Mouse (Mus musculus): ENCODE data around the gene Ppp5c. TPM values are rescaled to one million over a fixed set of nuclear protein-coding genes. Genes with fewer than 3 reads are reported as not detected.
"Not testable (repeated sequence)": the region's sequence is repeated elsewhere in the genome, so short reads cannot be mapped to it uniquely, and the experiment has no call there.

The Ppp5c gene
- 121 and 278 TPM in 2 replicates for polyA plus RNA-seq (2012; rRNA removed)

DNA sequence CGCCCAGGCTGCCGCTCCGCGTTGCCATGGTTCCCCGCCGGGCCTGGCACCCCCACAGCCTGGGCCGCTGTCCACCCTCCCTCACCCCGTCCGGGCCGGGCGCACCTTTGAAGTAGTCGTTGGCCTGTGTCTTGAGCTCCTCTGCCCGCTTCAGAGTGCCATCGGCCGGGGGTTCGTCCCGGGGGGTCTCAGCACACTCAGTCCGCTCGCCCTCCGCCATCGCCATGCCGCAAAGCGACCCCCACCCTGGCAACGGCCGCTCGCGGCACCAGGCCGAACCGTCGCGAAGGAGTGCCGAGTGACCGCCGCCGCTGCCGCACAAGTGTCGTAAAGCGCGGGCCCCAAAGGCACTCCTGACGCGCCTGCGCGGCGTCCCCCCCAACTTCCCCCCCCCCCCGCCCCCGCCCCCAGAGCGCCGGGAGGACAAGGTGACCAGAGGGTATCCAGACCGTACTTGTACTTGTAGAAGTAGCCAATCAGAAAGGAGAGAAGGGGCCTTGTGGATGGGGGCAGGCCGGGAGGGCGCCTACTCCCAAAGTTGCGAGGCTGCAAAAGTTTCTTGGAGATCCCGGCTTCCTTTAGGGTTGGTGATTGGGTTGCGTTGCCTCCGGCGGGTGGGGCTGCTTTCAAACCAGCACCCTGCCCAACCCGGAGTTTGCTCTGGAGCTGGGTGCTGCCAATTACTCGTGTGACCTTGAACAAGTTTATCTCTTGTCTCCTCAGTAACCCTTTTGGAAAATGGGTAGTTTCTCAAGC lies at the start of gene Ppp5c:
TSS of gene Ppp5c (minus strand) at position 337 of the 756 bp plus-strand sequence.
- H3K27me3 ChIP-seq (ENCODE audit: control insufficient read depth, insufficient read depth, low read length) = no peaks in the 10 kb centered on the region
- whole genome bisulfite sequencing = under 1% methylated on average over 58 of the region's 58 CpGs
- peak; percentile 25; the same call in 1 of the 2 replicates for TF ChIP-seq POLR2A (IDR thresholded peaks at IDR 0.05; ENCODE audit: low read depth, low read length)
- no peak for TF ChIP-seq CTCF (IDR thresholded peaks at IDR 0.05; ENCODE audit: extremely low read depth, insufficient read length, insufficient replicate concordance, low read depth, low read length)
- peak within 1 kb of the TSS; percentile 87 for H3K27ac ChIP-seq (ENCODE audit: insufficient read depth, low read depth, low read length)
- 0 out of 2 replicates have a peak, but pooled peaks cover 2% of the 10 kb centered on the region for H3K36me3 ChIP-seq (ENCODE audit: control insufficient read depth, insufficient read depth, low read length)
- H3K4me1 ChIP-seq (ENCODE audit: control insufficient read depth, insufficient read depth, insufficient read length, low read length) = peaks cover 35% of the 10 kb centered on the region
- peak within 1 kb of the TSS; percentile 86 for H3K4me3 ChIP-seq (ENCODE audit: low read depth, low read length)

DNA sequence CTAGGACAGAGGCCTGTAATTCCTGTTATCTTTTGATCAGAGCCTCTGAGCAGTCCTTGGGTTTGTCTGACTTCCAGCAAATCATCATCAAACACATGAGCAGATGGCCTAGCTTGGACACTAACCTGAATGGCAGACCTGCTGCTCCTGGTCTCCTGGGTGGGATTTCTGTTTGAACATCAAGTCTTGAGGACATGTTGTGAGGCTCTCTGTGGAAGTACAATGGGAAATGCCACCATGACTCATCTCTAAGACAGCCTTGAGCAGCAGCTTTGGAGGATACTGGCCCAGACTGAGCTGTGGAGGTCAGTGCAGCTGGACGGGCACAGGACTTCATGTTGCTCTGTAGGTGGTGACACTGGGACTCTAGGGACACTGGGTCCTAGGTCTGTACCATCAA lies 48.8 kb upstream of the Ppp5c start:
- no peaks in the 10 kb centered on the region for H3K36me3 ChIP-seq (ENCODE audit: control insufficient read depth, insufficient read depth, low read length)
- H3K27me3 ChIP-seq (ENCODE audit: control insufficient read depth, insufficient read depth, low read length) = no peaks in the 10 kb centered on the region
- TF ChIP-seq CTCF (IDR thresholded peaks at IDR 0.05; ENCODE audit: extremely low read depth, insufficient read length, insufficient replicate concordance, low read depth, low read length) = no peak
- H3K4me1 ChIP-seq (ENCODE audit: control insufficient read depth, insufficient read depth, insufficient read length, low read length) = no peaks in the 10 kb centered on the region
- no peak overlapping the region for H3K27ac ChIP-seq (ENCODE audit: insufficient read depth, low read depth, low read length)
- 100% methylated on average over 1 of the region's 1 CpGs for WGBS
- no peak overlapping the region for H3K4me3 ChIP-seq (ENCODE audit: low read depth, low read length)

DNA sequence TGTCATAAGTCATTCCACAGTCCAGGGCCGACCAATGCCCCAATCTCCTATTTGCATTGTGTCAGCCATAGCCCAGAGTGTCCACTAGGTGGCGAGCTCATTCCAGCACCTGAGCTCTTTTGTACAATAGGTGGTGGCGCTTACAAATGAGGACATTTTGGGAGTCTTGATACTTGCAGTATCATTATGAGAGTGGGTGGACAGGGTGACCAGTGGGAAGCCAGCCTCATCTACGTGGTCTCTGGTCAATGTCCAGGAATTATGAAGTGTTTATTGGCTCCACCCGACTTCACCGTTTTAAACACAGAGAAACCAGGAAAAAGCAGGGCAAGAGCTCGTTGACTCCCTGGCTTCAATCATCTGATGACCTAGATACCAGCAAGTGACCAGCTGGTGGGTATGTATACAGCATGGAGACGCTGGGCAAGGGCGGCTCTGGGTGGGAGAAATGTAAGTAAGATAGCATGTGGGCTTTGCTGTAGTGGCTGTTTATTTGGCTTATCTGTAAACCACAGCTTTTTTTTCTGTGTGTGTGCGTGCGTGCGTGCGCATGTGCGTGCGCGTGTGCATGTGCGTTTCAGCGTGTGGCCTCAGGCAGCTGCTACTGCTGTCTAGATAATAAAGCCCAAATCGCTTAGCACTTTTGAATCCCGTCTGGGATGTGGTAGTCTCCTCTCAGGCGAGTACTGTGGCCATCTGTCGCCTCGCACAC lies 46.3 kb upstream of the Ppp5c start, which contains the start of gene Psg16:
TSS of gene Psg16 (plus strand) at position 137 of the 712 bp plus-strand sequence.
- Histone ChIP-seq H3K4me3 (ENCODE audit: low read depth, low read length) (no peak within 1 kb of the TSS), H3K27ac (ENCODE audit: insufficient read depth, low read depth, low read length) (no peak within 1 kb of the TSS), H3K27me3 (ENCODE audit: control insufficient read depth, insufficient read depth, low read length) (no peaks in the 10 kb centered on the region), H3K36me3 (ENCODE audit: control insufficient read depth, insufficient read depth, low read length) (no peaks in the 10 kb centered on the region), H3K4me1 (ENCODE audit: control insufficient read depth, insufficient read depth, insufficient read length, low read length) (no peaks in the 10 kb centered on the region)
- WGBS = 56% methylated on average over 23 of the region's 23 CpGs
- TF ChIP-seq CTCF (IDR thresholded peaks at IDR 0.05; ENCODE audit: extremely low read depth, insufficient read length, insufficient replicate concordance, low read depth, low read length) = peak; percentile 86; the same call in 1 of the 2 replicates
- no peak for TF ChIP-seq POLR2A (IDR thresholded peaks at IDR 0.05; ENCODE audit: low read depth, low read length)

DNA sequence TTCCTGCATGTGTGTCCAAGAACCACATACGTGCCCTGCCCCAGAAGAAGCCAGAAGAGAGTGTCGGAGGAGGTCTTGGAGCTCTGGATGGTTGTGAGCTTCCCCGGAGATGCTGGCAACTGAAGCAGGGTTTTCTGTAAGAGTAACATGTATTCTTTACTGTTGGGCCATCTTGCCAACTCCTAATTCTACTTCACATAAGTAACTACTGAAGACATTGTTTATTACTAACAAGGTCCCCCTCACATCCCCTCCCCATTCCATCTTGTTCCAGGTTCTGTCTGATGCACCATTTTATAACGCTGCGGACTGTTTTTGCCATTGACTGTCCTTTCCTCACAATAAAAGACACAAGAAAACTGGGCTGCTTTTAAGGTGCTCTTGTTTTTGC lies 45.8 kb upstream of the Ppp5c start:
- no peak overlapping the region for H3K27ac ChIP-seq (ENCODE audit: insufficient read depth, low read depth, low read length)
- no peak for TF ChIP-seq CTCF (IDR thresholded peaks at IDR 0.05; ENCODE audit: extremely low read depth, insufficient read length, insufficient replicate concordance, low read depth, low read length)
- H3K36me3 ChIP-seq (ENCODE audit: control insufficient read depth, insufficient read depth, low read length) = no peaks in the 10 kb centered on the region
- H3K4me3 ChIP-seq (ENCODE audit: low read depth, low read length) = no peak overlapping the region
- no peaks in the 10 kb centered on the region for H3K27me3 ChIP-seq (ENCODE audit: control insufficient read depth, insufficient read depth, low read length)
- H3K4me1 ChIP-seq (ENCODE audit: control insufficient read depth, insufficient read depth, insufficient read length, low read length) = no peaks in the 10 kb centered on the region
- WGBS = 62% methylated on average over 5 of the region's 5 CpGs

DNA sequence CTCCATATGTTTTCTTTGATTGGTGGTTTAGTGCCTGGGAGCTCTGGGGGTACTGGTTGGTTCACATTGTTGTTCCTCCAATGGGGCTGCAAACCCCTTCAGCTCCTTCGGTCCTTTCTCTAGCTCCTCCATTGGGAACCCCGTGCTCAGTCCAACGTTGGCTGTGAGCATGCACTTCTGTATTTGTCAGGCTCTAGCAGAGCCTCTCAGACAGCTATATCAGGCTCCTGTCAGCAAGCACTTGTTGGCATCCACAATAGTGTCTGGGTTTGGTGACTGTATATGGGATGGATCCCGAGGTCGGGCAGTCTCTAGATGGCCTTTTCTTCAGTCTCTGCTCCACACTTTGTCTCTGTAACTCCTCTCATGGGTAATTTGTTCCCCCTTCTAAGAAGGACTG lies 39.9 kb upstream of the Ppp5c start:
- H3K36me3 ChIP-seq (ENCODE audit: control insufficient read depth, insufficient read depth, low read length); H3K27ac ChIP-seq (ENCODE audit: insufficient read depth, low read depth, low read length); H3K4me1 ChIP-seq (ENCODE audit: control insufficient read depth, insufficient read depth, insufficient read length, low read length); H3K27me3 ChIP-seq (ENCODE audit: control insufficient read depth, insufficient read depth, low read length); H3K4me3 ChIP-seq (ENCODE audit: low read depth, low read length): not testable (repeated sequence)
- 67% methylated on average over 5 of the region's 5 CpGs for WGBS

DNA sequence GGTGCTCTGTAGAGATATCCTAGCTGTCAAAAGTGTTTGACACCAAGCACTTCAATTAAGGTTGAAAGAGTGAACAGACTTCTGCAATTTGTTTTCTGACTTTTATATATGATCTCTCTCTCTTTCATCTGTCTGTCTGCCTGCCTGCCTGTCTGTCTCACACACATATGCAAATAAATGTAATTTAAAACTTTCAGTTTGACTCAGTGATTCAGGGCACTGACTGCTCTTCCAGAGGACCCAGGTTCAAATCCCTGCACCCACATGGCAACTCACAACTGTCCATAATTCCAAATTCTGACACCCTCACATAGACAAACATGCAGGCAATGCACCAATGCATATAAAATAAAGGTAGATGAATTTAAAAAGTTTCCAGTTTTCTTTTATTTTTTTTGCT lies 39.3 kb upstream of the Ppp5c start:
- Histone ChIP-seq H3K4me1 (ENCODE audit: control insufficient read depth, insufficient read depth, insufficient read length, low read length) (peaks cover 7% of the 10 kb centered on the region), H3K27ac (ENCODE audit: insufficient read depth, low read depth, low read length) (no peak overlapping the region), H3K4me3 (ENCODE audit: low read depth, low read length) (no peak overlapping the region), H3K27me3 (ENCODE audit: control insufficient read depth, insufficient read depth, low read length) (no peaks in the 10 kb centered on the region), H3K36me3 (ENCODE audit: control insufficient read depth, insufficient read depth, low read length) (no peaks in the 10 kb centered on the region)
- TF ChIP-seq CTCF (IDR thresholded peaks at IDR 0.05; ENCODE audit: extremely low read depth, insufficient read length, insufficient replicate concordance, low read depth, low read length) = no peak
- no peak for TF ChIP-seq POLR2A (IDR thresholded peaks at IDR 0.05; ENCODE audit: low read depth, low read length)

DNA sequence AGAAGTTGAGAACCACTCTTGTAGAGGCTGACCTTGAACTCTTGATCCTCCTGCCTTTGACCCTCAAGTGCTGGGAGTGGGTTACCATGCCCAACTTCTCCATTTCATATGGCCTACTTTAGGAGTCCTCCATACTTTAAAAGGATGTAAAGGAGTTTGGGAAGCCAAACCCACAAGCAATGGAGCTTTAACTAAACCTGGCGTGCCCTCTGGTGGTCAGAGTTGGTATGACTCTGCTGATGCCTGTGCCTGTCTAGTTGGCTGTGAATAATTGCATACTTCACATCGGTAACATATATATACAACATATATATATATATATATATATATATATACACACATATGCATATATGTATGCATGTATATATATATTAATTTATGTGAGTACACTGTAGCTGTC lies 38.7 kb upstream of the Ppp5c start:
- no peak overlapping the region for H3K27ac ChIP-seq (ENCODE audit: insufficient read depth, low read depth, low read length)
- H3K27me3 ChIP-seq (ENCODE audit: control insufficient read depth, insufficient read depth, low read length) = no peaks in the 10 kb centered on the region
- 0% methylated on average over 2 of the region's 2 CpGs for WGBS
- TF ChIP-seq CTCF (IDR thresholded peaks at IDR 0.05; ENCODE audit: extremely low read depth, insufficient read length, insufficient replicate concordance, low read depth, low read length) = peak; percentile 71; the same call in 1 of the 2 replicates
- no peak for TF ChIP-seq POLR2A (IDR thresholded peaks at IDR 0.05; ENCODE audit: low read depth, low read length)
- peaks cover 7% of the 10 kb centered on the region for H3K4me1 ChIP-seq (ENCODE audit: control insufficient read depth, insufficient read depth, insufficient read length, low read length)
- no peaks in the 10 kb centered on the region for H3K36me3 ChIP-seq (ENCODE audit: control insufficient read depth, insufficient read depth, low read length)
- no peak overlapping the region for H3K4me3 ChIP-seq (ENCODE audit: low read depth, low read length)
